Mouse (Mus musculus): ENCODE results near the gene Sap18b. TPM values are rescaled to one million over a fixed set of nuclear protein-coding genes. Genes with fewer than 3 reads are reported as not detected.
A peak's percentile ranks its signal among the peaks of the same experiment; 100 is the strongest.
"Not testable (repeated sequence)": the region's sequence is repeated elsewhere in the genome, so short reads cannot be mapped to it uniquely, and the experiment has no call there.

The Sap18b gene
- polyA plus RNA-seq, 1 experiment from 2014 or later, result 369 TPM

GRCm38 (mm10) chr8:95848061-95848551 lies 23.0 kb downstream of the Sap18b start:
- peaks cover 34% of the 10 kb centered on the region for H3K36me3 ChIP-seq (ENCODE audit: control insufficient read depth, insufficient read depth, low read length)
- H3K4me3 ChIP-seq (ENCODE audit: low read depth, low read length), result no peak overlapping the region
- no peaks in the 10 kb centered on the region for H3K27me3 ChIP-seq (replicated peaks; ENCODE audit: control insufficient read depth, insufficient read depth, low read length)
- H3K4me2 ChIP-seq (ENCODE audit: low read length), result no peak overlapping the region
- peaks cover 9% of the 10 kb centered on the region for H3K4me1 ChIP-seq (replicated peaks; ENCODE audit: control insufficient read depth, insufficient read depth, low read length)
- WGBS, result 81% methylated on average over 24 of the region's 24 CpGs
- ATAC-seq (replicated peaks; ENCODE audit: low FRiP score, low TSS enrichment, low read depth), result no peak
- no peak overlapping the region for H3K27ac ChIP-seq (ENCODE audit: low read depth)
- no peaks in the 10 kb centered on the region for H3K9me3 ChIP-seq (ENCODE audit: control insufficient read depth, low read length)
- H3K9ac ChIP-seq (ENCODE audit: low read length), result no peak overlapping the region
- no peak for DNase-seq (ENCODE audit: low spot score)

DNA sequence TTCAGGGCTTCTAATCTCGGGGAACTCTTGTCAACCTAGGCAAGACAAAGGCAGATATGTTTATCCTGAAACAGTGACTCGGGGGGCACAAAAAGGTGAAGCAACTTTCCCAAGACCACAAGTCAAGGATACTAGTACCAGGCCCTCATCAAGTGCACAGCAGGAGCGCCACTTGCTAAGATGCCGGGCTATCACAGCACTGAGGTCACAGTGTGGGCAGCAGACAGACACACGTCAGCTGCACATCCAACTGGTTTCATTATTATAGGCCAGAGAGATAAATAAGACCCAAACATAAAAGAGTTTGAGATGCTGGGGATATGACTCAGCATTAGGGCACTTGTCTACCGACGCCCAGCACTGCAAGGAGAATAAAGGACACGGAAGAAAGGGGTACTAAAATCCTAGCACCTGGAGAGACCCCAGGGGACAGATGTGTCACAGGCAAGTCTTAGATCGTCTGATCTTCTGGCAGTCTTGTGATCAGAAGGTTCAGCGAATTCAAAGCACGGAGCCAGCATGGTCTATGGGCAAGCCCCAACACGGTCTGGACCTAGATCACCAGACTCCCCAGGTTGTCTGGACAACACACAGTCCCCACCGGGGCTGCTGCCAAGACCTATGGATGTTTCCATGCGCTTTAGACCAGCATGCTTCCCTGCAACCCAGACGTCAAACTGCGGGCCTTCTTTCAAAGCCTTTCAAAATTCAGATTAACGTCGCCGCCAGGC lies 23.8 kb downstream of the Sap18b start:
- Histone ChIP-seq H3K4me3 (ENCODE audit: low read depth, low read length) (no peak overlapping the region), H3K4me2 (ENCODE audit: low read length) (no peak overlapping the region), H3K9me3 (ENCODE audit: control insufficient read depth, low read length) (no peaks in the 10 kb centered on the region), H3K27ac (ENCODE audit: low read depth) (no peak overlapping the region), H3K27me3 (replicated peaks; ENCODE audit: control insufficient read depth, insufficient read depth, low read length) (no peaks in the 10 kb centered on the region), H3K9ac (ENCODE audit: low read length) (no peak overlapping the region), H3K36me3 (ENCODE audit: control insufficient read depth, insufficient read depth, low read length) (peaks cover 26% of the 10 kb centered on the region), H3K4me1 (replicated peaks; ENCODE audit: control insufficient read depth, insufficient read depth, low read length) (peaks cover 9% of the 10 kb centered on the region)
- ATAC-seq (replicated peaks; ENCODE audit: low FRiP score, low TSS enrichment, low read depth) (no peak), DNase-seq (ENCODE audit: low spot score) (no peak)
- 90% methylated on average over 19 of the region's 19 CpGs for WGBS

GRCm38 (mm10) chr8:95850326-95850725 lies 25.2 kb downstream of the Sap18b start:
- DNase-seq (ENCODE audit: low spot score), result no peak
- Histone ChIP-seq H3K27me3 (replicated peaks; ENCODE audit: control insufficient read depth, insufficient read depth, low read length) (no peaks in the 10 kb centered on the region), H3K4me2 (ENCODE audit: low read length) (no peak overlapping the region), H3K9me3 (ENCODE audit: control insufficient read depth, low read length) (no peaks in the 10 kb centered on the region), H3K36me3 (ENCODE audit: control insufficient read depth, insufficient read depth, low read length) (peaks cover 17% of the 10 kb centered on the region), H3K4me3 (ENCODE audit: low read depth, low read length) (no peak overlapping the region), H3K27ac (ENCODE audit: low read depth) (no peak overlapping the region), H3K4me1 (replicated peaks; ENCODE audit: control insufficient read depth, insufficient read depth, low read length) (peaks cover 9% of the 10 kb centered on the region), H3K9ac (ENCODE audit: low read length) (no peak overlapping the region)
- ATAC-seq (replicated peaks; ENCODE audit: low FRiP score, low TSS enrichment, low read depth), result no peak
- WGBS, result 88% methylated on average over 2 of the region's 2 CpGs

DNA sequence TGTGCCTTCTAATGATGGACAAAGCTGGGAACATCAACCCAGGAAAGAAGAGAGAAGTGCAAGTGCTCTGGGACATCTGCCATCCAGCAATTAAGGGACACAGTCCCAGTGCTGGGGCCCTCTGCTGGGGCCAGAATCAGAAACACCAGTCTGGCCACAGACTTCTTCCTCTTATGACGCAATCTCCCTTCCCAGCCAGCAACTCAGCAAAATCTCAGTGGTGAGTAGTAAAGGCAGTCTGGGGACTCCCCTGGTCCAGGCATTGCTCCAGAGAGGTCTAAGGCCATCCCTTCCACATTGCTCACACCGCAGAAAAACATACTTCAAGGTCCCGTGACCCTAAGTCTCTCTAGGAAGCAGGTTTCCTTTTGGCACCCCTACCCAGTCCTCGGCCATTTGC lies 27.1 kb downstream of the Sap18b start:
- Histone ChIP-seq H3K4me1 (replicated peaks; ENCODE audit: control insufficient read depth, insufficient read depth, low read length) (peaks cover 9% of the 10 kb centered on the region), H3K4me2 (ENCODE audit: low read length) (peak overlapping the region; percentile 68), H3K9ac (ENCODE audit: low read length) (no peak overlapping the region), H3K27ac (ENCODE audit: low read depth) (no peak overlapping the region), H3K9me3 (ENCODE audit: control insufficient read depth, low read length) (no peaks in the 10 kb centered on the region), H3K4me3 (ENCODE audit: low read depth, low read length) (peak overlapping the region; percentile 63; the same call in 1 of the 2 replicates), H3K36me3 (ENCODE audit: control insufficient read depth, insufficient read depth, low read length) (peaks cover 8% of the 10 kb centered on the region), H3K27me3 (replicated peaks; ENCODE audit: control insufficient read depth, insufficient read depth, low read length) (no peaks in the 10 kb centered on the region)
- ATAC-seq (replicated peaks; ENCODE audit: low FRiP score, low TSS enrichment, low read depth), result no peak
- 67% methylated on average over 4 of the region's 4 CpGs for WGBS
- DNase-seq (ENCODE audit: low spot score), result no peak

DNA sequence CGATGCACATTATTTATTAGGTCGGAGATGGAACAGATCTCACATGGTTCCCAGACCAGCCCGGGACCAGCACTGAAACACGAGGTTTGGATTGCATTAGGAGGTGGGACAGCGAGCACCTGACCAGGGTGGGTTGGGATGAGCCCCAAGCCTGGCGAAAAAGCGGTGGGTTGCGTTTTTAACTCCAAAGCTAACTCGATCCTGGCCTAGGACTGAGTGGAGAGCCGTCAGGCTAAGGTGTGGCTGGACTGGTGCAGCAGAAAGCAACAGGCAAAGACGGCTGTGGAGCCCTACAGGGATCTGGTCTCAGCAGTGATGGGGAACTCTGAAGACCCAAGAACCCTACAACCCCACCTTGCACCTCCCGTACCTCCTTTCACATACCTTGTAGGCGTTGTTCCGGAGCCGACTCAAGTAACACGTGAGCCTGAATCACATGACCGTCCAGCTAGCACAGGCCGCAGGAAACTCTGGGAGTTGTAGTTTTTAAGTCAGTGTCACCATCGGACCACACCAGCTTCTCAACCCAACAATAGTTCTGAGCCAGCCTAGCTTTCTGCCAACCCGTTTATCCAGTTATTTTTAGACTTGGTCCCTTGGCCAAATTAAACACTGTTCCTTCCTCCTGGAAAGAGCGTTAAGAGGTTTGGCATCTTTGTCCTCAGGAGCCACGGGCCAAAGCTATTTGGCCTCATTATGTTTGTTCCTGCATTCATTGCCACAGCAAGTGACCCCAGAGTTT lies 28.1 kb downstream of the Sap18b start, which contains the start of gene Slc38a7:
TSS of gene Slc38a7 (minus strand) at position 438 of the 742 bp plus-strand sequence.
- Histone ChIP-seq H3K4me3 (ENCODE audit: low read depth, low read length) (peak within 1 kb of the TSS; percentile 63), H3K36me3 (ENCODE audit: control insufficient read depth, insufficient read depth, low read length) (peaks cover 3% of the 10 kb centered on the region; the same call in 1 of the 2 replicates), H3K4me1 (replicated peaks; ENCODE audit: control insufficient read depth, insufficient read depth, low read length) (peaks cover 9% of the 10 kb centered on the region), H3K4me2 (ENCODE audit: low read length) (peak within 1 kb of the TSS; percentile 68), H3K27me3 (replicated peaks; ENCODE audit: control insufficient read depth, insufficient read depth, low read length) (no peaks in the 10 kb centered on the region), H3K27ac (ENCODE audit: low read depth) (no peak within 1 kb of the TSS), H3K9ac (ENCODE audit: low read length) (peak within 1 kb of the TSS; percentile 57), H3K9me3 (ENCODE audit: control insufficient read depth, low read length) (no peaks in the 10 kb centered on the region)
- peak; percentile 77 for DNase-seq (ENCODE audit: low spot score)
- 21% methylated on average over 22 of the region's 22 CpGs for WGBS
- ATAC-seq (replicated peaks; ENCODE audit: low FRiP score, low TSS enrichment, low read depth), result peak; percentile 96

- Histone ChIP-seq H3K36me3 (ENCODE audit: control insufficient read depth, insufficient read depth, low read length) (no peaks in the 10 kb centered on the region), H3K27me3 (replicated peaks; ENCODE audit: control insufficient read depth, insufficient read depth, low read length) (no peaks in the 10 kb centered on the region), H3K9ac (ENCODE audit: low read length) (no peak overlapping the region), H3K27ac (ENCODE audit: low read depth) (no peak overlapping the region), H3K9me3 (ENCODE audit: control insufficient read depth, low read length) (no peaks in the 10 kb centered on the region), H3K4me1 (replicated peaks; ENCODE audit: control insufficient read depth, insufficient read depth, low read length) (peaks cover 9% of the 10 kb centered on the region), H3K4me2 (ENCODE audit: low read length) (no peak overlapping the region), H3K4me3 (ENCODE audit: low read depth, low read length) (no peak overlapping the region)
- 81% methylated on average over 6 of the region's 6 CpGs for WGBS
- ATAC-seq (replicated peaks; ENCODE audit: low FRiP score, low TSS enrichment, low read depth) (no peak), DNase-seq (ENCODE audit: low spot score) (no peak)
Observed at GRCm38 (mm10) chr8:95854174-95854573, 29.0 kb downstream of the Sap18b start.

DNA sequence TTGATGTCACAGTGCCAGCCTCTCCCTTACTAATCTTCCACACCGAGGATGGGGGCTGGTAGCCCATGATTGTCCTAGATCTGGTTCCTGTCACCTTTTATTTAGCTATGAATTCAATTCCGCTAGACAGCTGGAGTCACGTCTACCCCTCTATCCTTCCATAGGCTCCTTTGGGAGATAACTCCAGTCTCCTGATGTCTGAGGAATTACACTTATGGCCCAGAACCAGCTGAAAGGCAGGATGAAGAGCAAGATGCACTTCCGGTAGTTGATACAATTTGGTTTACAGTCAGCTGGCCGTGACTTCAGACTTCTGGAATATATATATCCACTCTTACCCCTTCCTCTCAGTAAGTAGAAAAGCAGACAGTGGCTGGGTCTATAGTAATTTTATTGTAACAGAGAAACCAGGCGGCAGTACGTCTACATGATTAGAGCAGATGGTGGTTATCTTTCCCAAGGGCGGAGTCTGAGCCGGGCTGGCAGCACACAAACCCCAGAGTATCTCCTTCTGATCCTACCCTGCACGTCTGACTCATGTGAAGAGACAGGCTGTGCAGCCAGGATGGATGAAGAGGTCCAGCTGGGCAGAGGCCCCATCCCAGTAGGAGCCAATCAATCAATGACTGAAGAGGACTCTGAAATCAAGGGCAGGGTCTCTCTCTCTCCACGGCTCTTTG lies 38.8 kb downstream of the Sap18b start:
- peaks cover 36% of the 10 kb centered on the region for H3K36me3 ChIP-seq (ENCODE audit: control insufficient read depth, insufficient read depth, low read length)
- not testable (repeated sequence) for H3K4me3 ChIP-seq (ENCODE audit: low read depth, low read length); ATAC-seq (replicated peaks; ENCODE audit: low FRiP score, low TSS enrichment, low read depth); H3K27ac ChIP-seq (ENCODE audit: low read depth); H3K9me3 ChIP-seq (ENCODE audit: control insufficient read depth, low read length); H3K4me2 ChIP-seq (ENCODE audit: low read length); H3K9ac ChIP-seq (ENCODE audit: low read length); DNase-seq (ENCODE audit: low spot score); H3K27me3 ChIP-seq (replicated peaks; ENCODE audit: control insufficient read depth, insufficient read depth, low read length); H3K4me1 ChIP-seq (replicated peaks; ENCODE audit: control insufficient read depth, insufficient read depth, low read length)
- WGBS, result 76% methylated on average over 10 of the region's 11 CpGs

DNA sequence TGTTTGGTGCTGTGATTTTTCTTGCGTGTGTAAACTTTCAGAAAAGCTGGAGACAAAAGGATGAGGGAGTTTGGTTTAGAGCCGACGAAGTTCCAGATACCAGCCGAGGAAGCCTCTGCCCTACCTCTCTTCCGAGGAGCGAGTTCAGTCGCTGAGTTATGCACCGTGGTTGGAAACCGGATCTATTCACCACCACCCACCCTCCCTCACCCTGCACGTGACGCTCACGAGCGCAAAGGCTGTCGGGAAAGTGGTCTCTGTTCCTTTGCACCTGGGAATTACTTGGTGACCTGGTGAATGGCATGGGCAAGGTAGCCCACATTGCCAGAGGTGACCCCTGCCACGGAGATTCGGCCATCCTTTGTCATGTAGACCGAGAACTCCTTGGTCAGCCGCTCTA lies 39.7 kb downstream of the Sap18b start:
- H3K9ac ChIP-seq (ENCODE audit: low read length); DNase-seq (ENCODE audit: low spot score); H3K9me3 ChIP-seq (ENCODE audit: control insufficient read depth, low read length); H3K4me2 ChIP-seq (ENCODE audit: low read length); H3K4me1 ChIP-seq (replicated peaks; ENCODE audit: control insufficient read depth, insufficient read depth, low read length); H3K27ac ChIP-seq (ENCODE audit: low read depth); H3K4me3 ChIP-seq (ENCODE audit: low read depth, low read length); H3K27me3 ChIP-seq (replicated peaks; ENCODE audit: control insufficient read depth, insufficient read depth, low read length); ATAC-seq (replicated peaks; ENCODE audit: low FRiP score, low TSS enrichment, low read depth): not testable (repeated sequence)
- peaks cover 45% of the 10 kb centered on the region for H3K36me3 ChIP-seq (ENCODE audit: control insufficient read depth, insufficient read depth, low read length)
- WGBS, result 97% methylated on average over 17 of the region's 18 CpGs
